Mouse (Mus musculus): Measurements from ENCODE around the gene Zap70. TPM values are rescaled to one million over a fixed set of nuclear protein-coding genes. Genes with fewer than 3 reads are reported as not detected.

The Zap70 gene
- polyA plus RNA-seq, 1 experiment from 2014 or later, result 1.3 TPM

- H3K4me2 ChIP-seq (ENCODE audit: low read depth), result peak overlapping the region; percentile 35
- WGBS, result 31% methylated on average over 17 of the region's 17 CpGs
- no peak overlapping the region for H3K4me3 ChIP-seq (ENCODE audit: low read depth, low read length)
- no peaks in the 10 kb centered on the region for H3K27me3 ChIP-seq (ENCODE audit: control insufficient read depth, insufficient read depth, low read length)
- peak; percentile 79 for DNase-seq (ENCODE audit: low spot score)
- no peak overlapping the region for H3K9ac ChIP-seq (ENCODE audit: low read length)
- H3K9me3 ChIP-seq (ENCODE audit: control insufficient read depth, low read length), result no peaks in the 10 kb centered on the region
- H3K36me3 ChIP-seq (ENCODE audit: control insufficient read depth, insufficient read depth, low read length), result no peaks in the 10 kb centered on the region
- no peak for ATAC-seq (ENCODE audit: insufficient read depth, low FRiP score, low TSS enrichment)
- no peaks in the 10 kb centered on the region for H3K4me1 ChIP-seq (ENCODE audit: control insufficient read depth, insufficient read depth, low read length)
- H3K27ac ChIP-seq (ENCODE audit: low read depth, low read length), result no peak overlapping the region
Measured at GRCm38 (mm10) chr1:36744268-36744944, 17.2 kb upstream of the Zap70 start.

- 38% methylated on average over 4 of the region's 4 CpGs for WGBS
Measured at GRCm38 (mm10) chr1:36745661-36746060, 15.9 kb upstream of the Zap70 start.

GRCm38 (mm10) chr1:36746452-36746851 lies 15.1 kb upstream of the Zap70 start:
- WGBS, result 46% methylated on average over 15 of the region's 15 CpGs
- ATAC-seq (ENCODE audit: insufficient read depth, low FRiP score, low TSS enrichment) (no peak), DNase-seq (ENCODE audit: low spot score) (peak; percentile 62)
- Histone ChIP-seq H3K4me3 (ENCODE audit: low read depth, low read length) (no peak overlapping the region), H3K27me3 (ENCODE audit: control insufficient read depth, insufficient read depth, low read length) (no peaks in the 10 kb centered on the region), H3K4me1 (ENCODE audit: control insufficient read depth, insufficient read depth, low read length) (no peaks in the 10 kb centered on the region), H3K27ac (ENCODE audit: low read depth, low read length) (no peak overlapping the region), H3K9ac (ENCODE audit: low read length) (no peak overlapping the region), H3K9me3 (ENCODE audit: control insufficient read depth, low read length) (no peaks in the 10 kb centered on the region), H3K4me2 (ENCODE audit: low read depth) (no peak overlapping the region), H3K36me3 (ENCODE audit: control insufficient read depth, insufficient read depth, low read length) (no peaks in the 10 kb centered on the region)

More at GRCm38 (mm10) chr1:36745661-36746060, 15.9 kb upstream of the Zap70 start:
- Histone ChIP-seq H3K27me3 (ENCODE audit: control insufficient read depth, insufficient read depth, low read length) (no peaks in the 10 kb centered on the region), H3K4me1 (ENCODE audit: control insufficient read depth, insufficient read depth, low read length) (no peaks in the 10 kb centered on the region), H3K4me3 (ENCODE audit: low read depth, low read length) (no peak overlapping the region), H3K9ac (ENCODE audit: low read length) (no peak overlapping the region), H3K36me3 (ENCODE audit: control insufficient read depth, insufficient read depth, low read length) (no peaks in the 10 kb centered on the region), H3K9me3 (ENCODE audit: control insufficient read depth, low read length) (no peaks in the 10 kb centered on the region), H3K27ac (ENCODE audit: low read depth, low read length) (no peak overlapping the region), H3K4me2 (ENCODE audit: low read depth) (no peak overlapping the region)
- no peak for ATAC-seq (ENCODE audit: insufficient read depth, low FRiP score, low TSS enrichment)
- DNase-seq (ENCODE audit: low spot score), result no peak

GRCm38 (mm10) chr1:36753932-36754675 lies 7.5 kb upstream of the Zap70 start:
- no peaks in the 10 kb centered on the region for H3K9me3 ChIP-seq (ENCODE audit: control insufficient read depth, low read length)
- ATAC-seq (ENCODE audit: insufficient read depth, low FRiP score, low TSS enrichment) (no peak), DNase-seq (ENCODE audit: low spot score) (no peak)
- no peaks in the 10 kb centered on the region for H3K4me1 ChIP-seq (ENCODE audit: control insufficient read depth, insufficient read depth, low read length)
- H3K27ac ChIP-seq (ENCODE audit: low read depth, low read length), result no peak overlapping the region
- H3K27me3 ChIP-seq (ENCODE audit: control insufficient read depth, insufficient read depth, low read length), result no peaks in the 10 kb centered on the region
- no peak overlapping the region for H3K9ac ChIP-seq (ENCODE audit: low read length)
- no peaks in the 10 kb centered on the region for H3K36me3 ChIP-seq (ENCODE audit: control insufficient read depth, insufficient read depth, low read length)
- no peak overlapping the region for H3K4me3 ChIP-seq (ENCODE audit: low read depth, low read length)
- WGBS, result 80% methylated on average over 6 of the region's 6 CpGs
- H3K4me2 ChIP-seq (ENCODE audit: low read depth), result no peak overlapping the region

GRCm38 (mm10) chr1:36758553-36758952 lies 3.0 kb upstream of the Zap70 start:
- Histone ChIP-seq H3K36me3 (ENCODE audit: control insufficient read depth, insufficient read depth, low read length) (no peaks in the 10 kb centered on the region), H3K4me3 (ENCODE audit: low read depth, low read length) (no peak overlapping the region), H3K4me2 (ENCODE audit: low read depth) (no peak overlapping the region), H3K27ac (ENCODE audit: low read depth, low read length) (no peak overlapping the region), H3K9me3 (ENCODE audit: control insufficient read depth, low read length) (no peaks in the 10 kb centered on the region), H3K27me3 (ENCODE audit: control insufficient read depth, insufficient read depth, low read length) (no peaks in the 10 kb centered on the region), H3K4me1 (ENCODE audit: control insufficient read depth, insufficient read depth, low read length) (no peaks in the 10 kb centered on the region), H3K9ac (ENCODE audit: low read length) (no peak overlapping the region)
- DNase-seq (ENCODE audit: low spot score) (no peak), ATAC-seq (ENCODE audit: insufficient read depth, low FRiP score, low TSS enrichment) (no peak)
- WGBS, result 85% methylated on average over 9 of the region's 9 CpGs

- no peaks in the 10 kb centered on the region for H3K27me3 ChIP-seq (ENCODE audit: control insufficient read depth, insufficient read depth, low read length)
- no peaks in the 10 kb centered on the region for H3K9me3 ChIP-seq (ENCODE audit: control insufficient read depth, low read length)
- 89% methylated on average over 18 of the region's 18 CpGs for WGBS
- H3K4me2 ChIP-seq (ENCODE audit: low read depth), result no peak overlapping the region
- no peak for DNase-seq (ENCODE audit: low spot score)
- H3K4me3 ChIP-seq (ENCODE audit: low read depth, low read length), result no peak overlapping the region
- ATAC-seq (ENCODE audit: insufficient read depth, low FRiP score, low TSS enrichment), result no peak
- H3K4me1 ChIP-seq (ENCODE audit: control insufficient read depth, insufficient read depth, low read length), result no peaks in the 10 kb centered on the region
- no peaks in the 10 kb centered on the region for H3K36me3 ChIP-seq (ENCODE audit: control insufficient read depth, insufficient read depth, low read length)
- H3K9ac ChIP-seq (ENCODE audit: low read length), result no peak overlapping the region
- H3K27ac ChIP-seq (ENCODE audit: low read depth, low read length), result no peak overlapping the region
Measured at GRCm38 (mm10) chr1:36759076-36759475, 2.5 kb upstream of the Zap70 start.

GRCm38 (mm10) chr1:36760401-36760800 lies 1.2 kb upstream of the Zap70 start:
- H3K27me3 ChIP-seq (ENCODE audit: control insufficient read depth, insufficient read depth, low read length), result no peaks in the 10 kb centered on the region
- no peak overlapping the region for H3K4me3 ChIP-seq (ENCODE audit: low read depth, low read length)
- no peaks in the 10 kb centered on the region for H3K36me3 ChIP-seq (ENCODE audit: control insufficient read depth, insufficient read depth, low read length)
- ATAC-seq (ENCODE audit: insufficient read depth, low FRiP score, low TSS enrichment) (no peak), DNase-seq (ENCODE audit: low spot score) (no peak)
- H3K4me2 ChIP-seq (ENCODE audit: low read depth), result no peak overlapping the region
- H3K9me3 ChIP-seq (ENCODE audit: control insufficient read depth, low read length), result no peaks in the 10 kb centered on the region
- 79% methylated on average over 9 of the region's 9 CpGs for WGBS
- H3K9ac ChIP-seq (ENCODE audit: low read length), result no peak overlapping the region
- H3K27ac ChIP-seq (ENCODE audit: low read depth, low read length), result no peak overlapping the region
- no peaks in the 10 kb centered on the region for H3K4me1 ChIP-seq (ENCODE audit: control insufficient read depth, insufficient read depth, low read length)

GRCm38 (mm10) chr1:36761061-36761460 lies 537 bp upstream of the Zap70 start:
- H3K27me3 ChIP-seq (ENCODE audit: control insufficient read depth, insufficient read depth, low read length), result no peaks in the 10 kb centered on the region
- H3K4me3 ChIP-seq (ENCODE audit: low read depth, low read length), result no peak overlapping the region
- H3K9me3 ChIP-seq (ENCODE audit: control insufficient read depth, low read length), result no peaks in the 10 kb centered on the region
- DNase-seq (ENCODE audit: low spot score) (no peak), ATAC-seq (ENCODE audit: insufficient read depth, low FRiP score, low TSS enrichment) (no peak)
- H3K4me2 ChIP-seq (ENCODE audit: low read depth), result no peak overlapping the region
- WGBS, result 90% methylated on average over 8 of the region's 8 CpGs
- H3K27ac ChIP-seq (ENCODE audit: low read depth, low read length), result no peak overlapping the region
- no peaks in the 10 kb centered on the region for H3K4me1 ChIP-seq (ENCODE audit: control insufficient read depth, insufficient read depth, low read length)
- no peaks in the 10 kb centered on the region for H3K36me3 ChIP-seq (ENCODE audit: control insufficient read depth, insufficient read depth, low read length)
- no peak overlapping the region for H3K9ac ChIP-seq (ENCODE audit: low read length)

Data from neural tube, embryonic 11.5 days (tissue).